Mouse (Mus musculus) MEL (cell line): ENCODE measurements around the gene Apbb2. TPM values are rescaled to one million over a fixed set of nuclear protein-coding genes. Genes with fewer than 3 reads are reported as not detected.

Source experiments
- DNase-seq: peaks from one replicate; pipeline ENCODE4 v3.0.0; 2011; ENCODE audit warnings: low read depth, low spot score
- H3K27ac ChIP-seq: 2 replicates; pipeline ENCODE4 v1.5.1; 2012; ENCODE audit warnings: low read depth, mild to moderate bottlenecking, control low read depth, low read length, moderate library complexity; ENCODE audit not compliant: control insufficient read depth
- H3K27me3 ChIP-seq, 2 experiments: fragments of 150-350 bp in 1 of 2; sonication (generic) in 1 of 2; 2 replicates each; pipeline ENCODE4 v1.6.1; 2012; ENCODE audit warnings: low read length in 2 of 2, mild to moderate bottlenecking in 2 of 2, improper control_type of control experiment in 1 of 2, moderate library complexity in 1 of 2; ENCODE audit not compliant: insufficient read depth in 2 of 2, control insufficient read depth in 1 of 2
- H3K36me3 ChIP-seq, 2 experiments: 2 replicates each; pipeline ENCODE4 v1.6.1; 2012 to 2014; ENCODE audit warnings: low read length in 2 of 2, improper control_type of control experiment in 1 of 2, inconsistent platforms in 1 of 2, mild to moderate bottlenecking in 1 of 2; ENCODE audit not compliant: insufficient read depth in 2 of 2, control insufficient read depth in 1 of 2
- H3K4me1 ChIP-seq, 2 experiments: fragments of 150-350 bp in 1 of 2; sonication (generic) in 1 of 2; 2 replicates each; pipeline ENCODE4 v1.6.1; 2012; ENCODE audit warnings: low read length in 2 of 2, improper control_type of control experiment in 1 of 2, mild to moderate bottlenecking in 1 of 2; ENCODE audit not compliant: insufficient read depth in 2 of 2, control insufficient read depth in 1 of 2
- H3K4me3 ChIP-seq, 2 experiments: fragments of 150-350 bp in 1 of 2; sonication (generic) in 1 of 2; 2 replicates each; pipeline ENCODE4 v1.5.1; 2012; ENCODE audit warnings: low read depth in 2 of 2, low read length in 2 of 2, mild to moderate bottlenecking in 2 of 2, moderate library complexity in 2 of 2, control low read depth in 1 of 2, improper control_type of control experiment in 1 of 2; ENCODE audit not compliant: control insufficient read depth in 1 of 2, insufficient read depth in 1 of 2
- H3K79me2 ChIP-seq: 2 replicates; pipeline ENCODE4 v1.6.1; 2012; ENCODE audit warnings: mild to moderate bottlenecking, low read length, moderate library complexity; ENCODE audit not compliant: control insufficient read depth, poor library complexity, insufficient read depth
- H3K9ac ChIP-seq: 2 replicates; pipeline ENCODE4 v1.6.1; 2012; ENCODE audit warnings: low read depth, mild to moderate bottlenecking, control low read depth, low read length, moderate library complexity; ENCODE audit not compliant: control insufficient read depth, poor library complexity, severe bottlenecking
- H3K9me3 ChIP-seq: fragments of 150-350 bp; sonication (generic); replicated peaks from 2 replicates; pipeline ENCODE4 v1.6.1; 2012; ENCODE audit warnings: mild to moderate bottlenecking, low read length, improper control_type of control experiment, moderate library complexity; ENCODE audit not compliant: insufficient read depth
- CHD1 ChIP-seq: IDR thresholded peaks from 2 replicates; pipeline ENCODE4 v1.6.1; 2012; ENCODE audit warnings: low read depth, mild to moderate bottlenecking, inconsistent platforms, low read length, improper control_type of control experiment
- E2F4 ChIP-seq: IDR thresholded peaks from 2 replicates; pipeline ENCODE4 v1.6.1; 2011; ENCODE audit warnings: low read depth, low read length, improper control_type of control experiment, borderline replicate concordance
- ELF1 ChIP-seq: IDR thresholded peaks from 2 replicates; pipeline ENCODE4 v1.6.1; 2014; ENCODE audit warnings: low read depth, mild to moderate bottlenecking, inconsistent platforms, low read length, improper control_type of control experiment, moderate library complexity
- EP300 ChIP-seq, 2 experiments: IDR thresholded peaks; 2 replicates each; pipeline ENCODE4 v1.6.1; 2011; ENCODE audit warnings: improper control_type of control experiment in 2 of 2, low read length in 2 of 2, low read depth in 1 of 2, mild to moderate bottlenecking in 1 of 2
- ETS1 ChIP-seq: IDR thresholded peaks from 2 replicates; pipeline ENCODE4 v1.6.1; 2012; ENCODE audit warnings: low read depth, mild to moderate bottlenecking, inconsistent platforms, low read length, improper control_type of control experiment, moderate library complexity
- GABPA ChIP-seq: IDR thresholded peaks from 2 replicates; pipeline ENCODE4 v1.6.1; 2012; ENCODE audit warnings: low read depth, mild to moderate bottlenecking, inconsistent platforms, low read length, improper control_type of control experiment, moderate library complexity
- JUND ChIP-seq: IDR thresholded peaks from 2 replicates; pipeline ENCODE4 v1.6.1; 2011; ENCODE audit warnings: low read depth, mild to moderate bottlenecking, improper control_type of control experiment, low read length
- MAFK ChIP-seq: IDR thresholded peaks from 2 replicates; pipeline ENCODE4 v1.6.1; 2011; ENCODE audit warnings: low read depth, mild to moderate bottlenecking, low read length, improper control_type of control experiment, borderline replicate concordance
- MEF2A ChIP-seq: IDR thresholded peaks from 2 replicates; pipeline ENCODE4 v1.6.1; 2014; ENCODE audit warnings: low read depth, mild to moderate bottlenecking, inconsistent platforms, low read length, improper control_type of control experiment; ENCODE audit not compliant: poor library complexity, insufficient replicate concordance, severe bottlenecking; ENCODE audit errors: extremely low read depth
- MYB ChIP-seq: IDR thresholded peaks from 2 replicates; pipeline ENCODE4 v1.6.1; 2011; ENCODE audit warnings: mild to moderate bottlenecking, low read depth, low read length, improper control_type of control experiment
- MYC ChIP-seq: IDR thresholded peaks from 2 replicates; pipeline ENCODE4 v1.6.1; 2011; ENCODE audit warnings: low read depth, mild to moderate bottlenecking, low read length, improper control_type of control experiment, moderate library complexity
- POLR2A ChIP-seq, 2 experiments: IDR thresholded peaks; 2 replicates each; pipeline ENCODE4 v1.6.1; 2011 to 2012; ENCODE audit warnings: low read length in 2 of 2, mild to moderate bottlenecking in 2 of 2, control low read depth in 1 of 2, improper control_type of control experiment in 1 of 2, low read depth in 1 of 2, moderate library complexity in 1 of 2; ENCODE audit not compliant: control insufficient read depth in 1 of 2, insufficient read depth in 1 of 2, poor library complexity in 1 of 2
- POLR2AphosphoS2 ChIP-seq: IDR thresholded peaks from 2 replicates; pipeline ENCODE4 v1.6.1; 2011; ENCODE audit warnings: low read length, improper control_type of control experiment
- RAD21 ChIP-seq: IDR thresholded peaks from 2 replicates; pipeline ENCODE4 v1.6.1; 2011; ENCODE audit warnings: mild to moderate bottlenecking, low read depth, low read length, improper control_type of control experiment
- RCOR1 ChIP-seq: IDR thresholded peaks from 2 replicates; pipeline ENCODE4 v1.6.1; 2012; ENCODE audit warnings: low read depth, mild to moderate bottlenecking, inconsistent platforms, low read length, improper control_type of control experiment
- SIN3A ChIP-seq: IDR thresholded peaks from 2 replicates; pipeline ENCODE4 v1.6.1; 2012; ENCODE audit warnings: low read length, improper control_type of control experiment, inconsistent platforms
- SMC3 ChIP-seq: IDR thresholded peaks from 2 replicates; pipeline ENCODE4 v1.6.1; 2011; ENCODE audit warnings: low read depth, low read length, improper control_type of control experiment
- TBP ChIP-seq: IDR thresholded peaks from 2 replicates; pipeline ENCODE4 v1.8.0; 2011; ENCODE audit warnings: low read depth, low read length, improper control_type of control experiment
- USF1 ChIP-seq: IDR thresholded peaks from 2 replicates; pipeline ENCODE4 v1.6.1; 2014; ENCODE audit warnings: low read depth, mild to moderate bottlenecking, inconsistent platforms, low read length, improper control_type of control experiment, moderate library complexity
- USF2 ChIP-seq, 2 experiments: IDR thresholded peaks; 2 replicates each; pipeline ENCODE4 v1.6.1; 2011 to 2012; ENCODE audit warnings: improper control_type of control experiment in 2 of 2, low read length in 2 of 2, borderline replicate concordance in 1 of 2, inconsistent platforms in 1 of 2, low read depth in 1 of 2, mild to moderate bottlenecking in 1 of 2; ENCODE audit not compliant: insufficient read depth in 1 of 2
- ZC3H11A ChIP-seq: IDR thresholded peaks from 2 replicates; pipeline ENCODE4 v1.6.1; 2012; ENCODE audit warnings: low read depth, mild to moderate bottlenecking, inconsistent platforms, low read length, improper control_type of control experiment
- ZNF384 ChIP-seq: IDR thresholded peaks from 2 replicates; pipeline ENCODE4 v1.6.1; 2012; ENCODE audit warnings: low read depth, mild to moderate bottlenecking, inconsistent platforms, low read length, improper control_type of control experiment
- polyA plus RNA-seq, 2 experiments: library from polyadenylated mRNA; stranded (reverse) in 1 of 2; unstranded in 1 of 2; fragments of >175 nt in 1 of 2; fragments of >200 nt in 1 of 2; gene quantifications; 2 replicates each; pipeline versions ENCODE4 v1.2.1 to v1.2.4; 2012; ENCODE audit warnings: low replicate concordance in 2 of 2, low read depth in 1 of 2; ENCODE audit not compliant: insufficient read length in 2 of 2, insufficient read depth in 1 of 2, missing spikeins in 1 of 2
- total RNA-seq: library from RNA; depleted of rRNA; stranded (reverse); fragments of 300-350 nt; gene quantifications from 2 replicates; pipeline ENCODE4 v1.2.3, GENCODE M21; 2012

Gene Apbb2
- total and polyA plus RNA-seq, 3 experiments: not detected

DNA sequence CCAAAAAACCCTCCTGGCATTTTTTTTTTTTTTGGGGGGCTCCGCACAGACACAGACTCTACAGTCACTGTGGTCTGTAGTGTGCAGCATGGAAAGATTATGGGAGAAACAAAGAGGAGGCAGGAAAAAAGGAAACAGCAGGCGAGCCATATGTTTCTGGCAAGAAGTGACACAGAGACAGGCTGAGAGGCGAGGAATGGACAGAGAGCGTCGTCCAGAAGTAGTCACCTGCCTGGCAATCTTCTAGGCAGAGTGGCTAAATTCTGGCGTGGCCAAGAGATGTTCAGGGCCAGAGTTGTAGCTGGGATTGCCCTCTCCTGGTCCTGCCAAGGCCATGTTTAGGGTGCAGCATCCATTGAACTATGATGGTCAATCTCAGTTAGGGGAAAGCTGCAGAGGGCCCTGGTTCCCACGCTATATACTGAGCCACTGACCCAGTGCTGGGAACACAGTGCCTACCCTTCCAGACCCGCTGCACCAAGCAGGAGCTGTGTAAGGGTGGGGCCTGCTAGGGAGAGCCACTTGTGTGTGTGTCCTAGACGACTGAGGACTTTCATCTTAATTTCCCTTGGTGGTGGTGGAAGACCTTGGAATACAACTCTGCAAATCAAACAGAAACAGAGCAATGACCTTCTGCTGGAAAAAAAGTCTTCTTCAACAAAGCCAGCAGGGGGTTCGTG, 224.7 kb downstream of the Apbb2 start:
- H3K4me1 ChIP-seq: no peaks in the 10 kb centered on the region
- no peak for TF ChIP-seq MEF2A
- no peak for TF ChIP-seq SIN3A
- no peak for TF ChIP-seq SMC3
- no peak for TF ChIP-seq EP300 (IDR thresholded peaks at IDR 0.05; ENCODE audit: low read depth in 1 of 2, low read length in 2 of 2)
- TF ChIP-seq POLR2AphosphoS2: no peak
- no peak for TF ChIP-seq ETS1
- TF ChIP-seq GABPA: no peak
- TF ChIP-seq TBP: no peak
- TF ChIP-seq USF1: no peak
- TF ChIP-seq ZC3H11A: no peak
- TF ChIP-seq E2F4: no peak
- no peak for TF ChIP-seq ELF1
- TF ChIP-seq ZNF384: no peak
- TF ChIP-seq USF2 (IDR thresholded peaks at IDR 0.05; ENCODE audit: borderline replicate concordance in 1 of 2, insufficient read depth in 1 of 2, low read depth in 1 of 2, low read length in 2 of 2): no peak
- no peak for TF ChIP-seq MYC
- TF ChIP-seq POLR2A (IDR thresholded peaks at IDR 0.05; ENCODE audit: control insufficient read depth in 1 of 2, insufficient read depth in 1 of 2, low read depth in 1 of 2, low read length in 2 of 2, poor library complexity in 1 of 2): no peak
- no peak for DNase-seq
- no peak overlapping the region for H3K4me3 ChIP-seq
- H3K9ac ChIP-seq: no peak overlapping the region
- H3K27ac ChIP-seq: no peak overlapping the region
- no peaks in the 10 kb centered on the region for H3K27me3 ChIP-seq
- H3K9me3 ChIP-seq: no peaks in the 10 kb centered on the region
- no peaks in the 10 kb centered on the region for H3K36me3 ChIP-seq
- H3K79me2 ChIP-seq: no peaks in the 10 kb centered on the region

DNA sequence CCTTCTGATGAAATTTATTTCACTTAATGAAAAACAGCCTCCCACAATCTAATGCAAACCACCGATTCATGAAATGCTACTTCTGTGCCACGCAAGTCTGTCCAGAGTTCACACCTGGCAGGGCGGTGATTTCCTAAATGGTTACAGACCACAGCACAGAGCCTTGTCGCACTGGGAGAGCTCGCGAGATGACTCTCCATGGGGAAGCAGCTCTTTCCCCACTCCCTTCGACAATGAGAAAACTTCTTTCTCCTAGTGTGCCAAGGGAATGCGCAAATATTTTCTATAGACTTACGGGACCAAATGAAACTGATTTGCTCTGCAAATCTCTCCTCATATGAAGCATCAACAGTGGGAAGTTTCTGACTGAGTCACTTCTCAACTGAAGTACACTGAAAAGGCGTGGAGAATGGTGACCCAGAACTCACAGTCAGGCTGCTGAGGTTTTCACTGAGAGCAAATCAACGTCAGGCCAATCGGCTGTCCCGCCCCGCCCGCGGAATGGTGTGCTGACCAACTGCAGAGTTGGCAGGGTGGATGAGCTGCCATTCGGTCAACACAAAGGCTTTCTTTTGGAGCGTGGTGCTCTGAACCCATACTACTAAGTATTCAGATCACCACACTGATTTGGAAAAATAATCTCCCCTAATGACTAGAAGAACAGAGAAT, 225.6 kb downstream of the Apbb2 start:
- Histone ChIP-seq H3K4me1 (no peaks in the 10 kb centered on the region), H3K27me3 (no peaks in the 10 kb centered on the region), H3K79me2 (no peaks in the 10 kb centered on the region), H3K27ac (no peak overlapping the region), H3K9ac (no peak overlapping the region), H3K36me3 (no peaks in the 10 kb centered on the region)
- no peak for DNase-seq
- TF ChIP-seq RAD21 (no peak), MAFK (no peak), RCOR1 (no peak), JUND (no peak), CHD1 (no peak), POLR2AphosphoS2 (no peak), MYB (no peak)
- TF ChIP-seq, all 39 proteins: peak for 0
- H3K9me3 ChIP-seq: no peaks in the 10 kb centered on the region
- no peak overlapping the region for H3K4me3 ChIP-seq
